Mouse (Mus musculus) CH12.LX (cell line): ENCODE measurements at regions not wholly inside any gene's neighbourhood (a gene's known extent, or its start where the extent isn't known, plus 50 kb on each side); places are given as distances from the start of the nearest gene placed in this dataset.

Experiments used
- CHD1 ChIP-seq: IDR thresholded peaks from 2 replicates; pipeline ENCODE4 v1.6.1; 2012; ENCODE audit warnings: low read depth, low read length, improper control_type of control experiment, inconsistent platforms
- EP300 ChIP-seq: IDR thresholded peaks from 2 replicates; pipeline ENCODE4 v1.6.1; 2011; ENCODE audit warnings: low read length, improper control_type of control experiment
- NELFE ChIP-seq: IDR thresholded peaks from 2 replicates; pipeline ENCODE4 v1.6.1; 2011; ENCODE audit warnings: low read depth, low read length, improper control_type of control experiment
- RCOR1 ChIP-seq: conservative IDR thresholded peaks from 2 replicates; pipeline ENCODE4 v1.6.1; 2012; ENCODE audit warnings: low read depth, mild to moderate bottlenecking, inconsistent platforms, low read length, improper control_type of control experiment

GRCm38 (mm10) chr17:88370676-88371075, 69.8 kb upstream of the Foxn2 start:
- TF ChIP-seq CHD1 (no peak), RCOR1 (no peak), NELFE (no peak), EP300 (no peak)
